Mouse (Mus musculus) left cerebral cortex, adult 2 months (tissue): Measurements from ENCODE around the gene Ttc19. TPM values are rescaled to one million over a fixed set of nuclear protein-coding genes. Genes with fewer than 3 reads are reported as not detected.

ENCODE experiments used
- DNase-seq, 2 experiments: peaks; one replicate each; pipeline ENCODE4 v3.0.0; 2021 to 2022; ENCODE audit warnings: low spot score in 2 of 2, mixed read lengths in 1 of 2; ENCODE audit errors: extremely low spot score in 1 of 2
- H3K27ac ChIP-seq: fragments of 200-600 bp; 2 replicates; pipeline ENCODE4 v1.8.1; 2022
- H3K4me3 ChIP-seq: fragments of 200-600 bp; 2 replicates; pipeline ENCODE4 v1.8.1; 2022
- CTCF ChIP-seq: fragments of 200-600 bp; IDR thresholded peaks from 2 replicates; pipeline ENCODE4 v1.8.1; 2022; ENCODE audit warnings: antibody characterized with exemption, mild to moderate bottlenecking, moderate library complexity
- intact Hi-C: fragments of 180-260 bp; cut with DNase I; formaldehyde crosslinking; loops from one replicate; pipeline ENCODE4 v1.15.1; 2025
- long read RNA-seq, 2 experiments: library from polyadenylated mRNA; stranded (forward); transcript quantifications; one replicate each; pipeline ENCODE4 v2.0.0; 2021; ENCODE audit warnings: borderline mapping rate in 2 of 2
- total RNA-seq, 2 experiments: library from RNA; stranded (reverse); gene quantifications; 2 replicates each; pipeline ENCODE4 v1.2.3; 2021

Gene Ttc19
- total RNA-seq: 10 to 100 TPM; 86.5 to 92.0 TPM
- long read RNA-seq, experiment 1, transcript Ttc19-202 (9 exons, 2,193 nt): minor isoform, 6 of 107 reads
- long read RNA-seq, experiment 1, transcript Ttc19-201 (10 exons, 3,410 nt): major isoform, 79 of 107 reads
- long read RNA-seq, experiment 1, partial matches to known transcripts: 10 of 107 reads
- long read RNA-seq, experiment 1, other reads (novel, unspliced or antisense): 12 of 107 reads
- long read RNA-seq, experiment 2, transcript Ttc19-201 (10 exons, 3,410 nt): major isoform, 54 of 70 reads
- long read RNA-seq, experiment 2, partial matches to known transcripts: 4 of 70 reads
- long read RNA-seq, experiment 2, other reads (novel, unspliced or antisense): 10 of 70 reads

- H3K27ac ChIP-seq: peak within 1 kb of the TSS; percentile 89
- intact Hi-C loops: loop anchor here (1.0 to 5.0 kb wide), 4 partner anchors 154 to 349 kb away; partner anchors contain the start of gene Akap10
- peak; percentile 82 for TF ChIP-seq CTCF
- peak; percentile 91 to 95 for DNase-seq
- peak within 1 kb of the TSS; percentile 77 for H3K4me3 ChIP-seq
Measured at GRCm38 (mm10) chr11:62280675-62281600, at the start of gene Ttc19, which contains the start of gene Zswim7. Gene Ttc19 (plus strand): TSS chr11:62281473. Gene Zswim7 (minus strand): TSS chr11:62281375.

DNA sequence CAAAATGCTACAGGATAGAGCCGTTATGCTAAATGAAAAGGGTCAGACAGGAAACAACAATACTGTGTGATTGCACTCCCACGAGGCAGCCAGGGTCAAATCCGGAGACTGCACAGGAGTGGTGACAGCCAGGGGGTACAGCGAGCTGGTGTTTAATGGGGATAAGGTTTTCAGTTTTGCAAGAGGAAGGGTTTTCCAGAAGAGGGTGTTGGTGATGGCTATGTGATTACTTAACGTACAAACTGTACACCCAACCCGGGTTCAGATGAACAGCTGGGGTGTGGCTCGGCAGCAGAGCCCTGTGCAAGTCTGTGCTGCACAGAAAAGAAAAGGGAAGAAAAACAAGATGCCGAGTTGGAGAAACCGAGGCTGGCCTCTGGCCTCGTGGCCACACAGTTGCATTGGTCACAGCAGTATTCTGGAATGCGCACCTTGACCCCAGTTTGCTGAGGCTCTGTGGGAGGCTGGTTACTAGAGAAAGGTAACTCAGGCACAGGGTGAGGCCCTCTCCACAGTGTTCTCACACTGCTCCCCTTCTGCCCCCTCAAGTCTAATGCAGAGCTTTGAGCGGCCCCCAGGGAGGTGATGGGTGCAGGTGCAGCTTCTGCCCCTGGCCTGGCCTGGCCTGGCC lies 40.5 kb upstream of the Ttc19 start:
- intact Hi-C loops: no loop called here
- H3K27ac ChIP-seq: no peak overlapping the region
- no peak for DNase-seq
- TF ChIP-seq CTCF: no peak
- H3K4me3 ChIP-seq: no peak overlapping the region

DNA sequence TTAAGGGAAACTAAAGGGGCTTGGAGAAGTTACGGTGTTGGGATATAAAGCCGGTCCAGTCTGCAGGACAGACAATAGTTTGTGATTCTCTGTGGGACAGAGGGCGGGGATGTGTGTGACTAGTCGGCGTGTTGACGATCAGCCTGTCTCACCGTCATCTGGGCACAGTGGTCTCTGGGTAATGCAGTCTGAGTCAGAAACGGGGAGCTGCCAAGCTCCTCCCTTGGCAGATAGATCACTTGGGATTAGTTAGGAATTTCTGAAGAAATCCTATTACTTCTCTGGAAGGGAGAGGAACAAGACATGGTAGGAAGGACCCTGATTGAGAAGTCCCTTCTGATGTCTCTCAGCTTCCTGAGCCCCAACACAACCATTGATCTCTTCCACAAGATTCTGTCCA lies 37.4 kb upstream of the Ttc19 start:
- intact Hi-C loops: no loop called here

GRCm38 (mm10) chr11:62244471-62244870 lies 36.8 kb upstream of the Ttc19 start:
- intact Hi-C loops: no loop called here
- TF ChIP-seq CTCF: no peak
- DNase-seq: no peak
- Histone ChIP-seq H3K27ac (no peak overlapping the region), H3K4me3 (no peak overlapping the region)

More for the DNA sequence above, 37.4 kb upstream of the Ttc19 start:
- no peak for DNase-seq
- no peak for TF ChIP-seq CTCF
- Histone ChIP-seq H3K4me3 (no peak overlapping the region), H3K27ac (no peak overlapping the region)

GRCm38 (mm10) chr11:62247759-62248400 lies 33.4 kb upstream of the Ttc19 start:
- TF ChIP-seq CTCF: no peak
- Histone ChIP-seq H3K4me3 (peak overlapping the region; percentile 51), H3K27ac (no peak overlapping the region)
- intact Hi-C loops: no loop called here
- no peak for DNase-seq

- peak within 1 kb of the TSS; percentile 61; the same call in 1 of the 2 replicates for H3K27ac ChIP-seq
- intact Hi-C loops: no loop called here
- peak; percentile 40 to 43 for DNase-seq
Measured at GRCm38 (mm10) chr11:62248401-62249244, 32.6 kb upstream of the Ttc19 start, which contains the start of gene Adora2b. Gene Adora2b (plus strand): TSS chr11:62248984.

GRCm38 (mm10) chr11:62249266-62250037 lies 31.8 kb upstream of the Ttc19 start:
- peak overlapping the region; percentile 61; the same call in 1 of the 2 replicates for H3K27ac ChIP-seq

More at GRCm38 (mm10) chr11:62248401-62249244, 32.6 kb upstream of the Ttc19 start, which contains the start of gene Adora2b:
- no peak for TF ChIP-seq CTCF
- H3K4me3 ChIP-seq: peak within 1 kb of the TSS; percentile 51

GRCm38 (mm10) chr11:62251047-62251446 lies 30.2 kb upstream of the Ttc19 start:
- Histone ChIP-seq H3K27ac (no peak overlapping the region), H3K4me3 (no peak overlapping the region)
- TF ChIP-seq CTCF: no peak
- DNase-seq: no peak
- intact Hi-C loops: no loop called here

More at GRCm38 (mm10) chr11:62249266-62250037, 31.8 kb upstream of the Ttc19 start:
- no peak; the same call in none of the 2 replicates for TF ChIP-seq CTCF
- peak in 1 of 2 experiments; percentile 21 for DNase-seq
- intact Hi-C loops: no loop called here
- peak overlapping the region; percentile 51 for H3K4me3 ChIP-seq

GRCm38 (mm10) chr11:62253380-62253779 lies 27.9 kb upstream of the Ttc19 start:
- intact Hi-C loops: no loop called here
- Histone ChIP-seq H3K4me3 (no peak overlapping the region), H3K27ac (no peak overlapping the region)
- no peak for DNase-seq
- TF ChIP-seq CTCF: no peak
